Mouse (Mus musculus) megakaryocyte, embryonic 14.5 days (primary cell): ENCODE results near the gene Ppp6r1.

Experiments used
- FLI1 ChIP-seq: IDR thresholded peaks from 2 replicates; pipeline ENCODE4 v1.6.1; 2012; ENCODE audit warnings: low read length, inconsistent platforms, mixed read lengths
- GATA1 ChIP-seq: IDR thresholded peaks from 3 replicates; pipeline ENCODE4 v1.6.1; 2012; ENCODE audit warnings: mixed read lengths, low read length, inconsistent platforms, borderline replicate concordance

DNA sequence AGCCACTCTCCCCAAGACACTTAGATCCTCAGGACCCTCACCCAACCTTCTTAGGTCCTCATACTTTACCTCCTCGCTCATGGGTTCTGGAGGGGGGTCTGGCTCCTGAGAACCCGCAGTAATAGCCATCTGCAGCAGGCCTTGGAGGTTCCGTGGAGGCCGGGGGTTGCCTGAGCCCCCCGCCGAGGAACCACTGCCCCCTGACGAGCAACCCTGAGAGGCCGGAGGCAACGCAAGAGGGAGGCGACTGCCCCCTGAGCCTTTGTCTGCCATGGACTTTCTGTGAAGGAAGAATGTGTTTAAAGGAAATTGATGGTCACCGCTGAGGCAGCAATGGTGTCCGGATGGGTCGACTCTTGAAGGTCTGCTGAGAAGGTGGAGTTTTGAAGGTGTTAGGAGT, 25.4 kb upstream of the Ppp6r1 start:
- no peak for TF ChIP-seq GATA1
- TF ChIP-seq FLI1, result no peak
